Mouse (Mus musculus): ENCODE data around the gene Fas.

- TF ChIP-seq CTCF (IDR thresholded peaks at IDR 0.05; ENCODE audit: extremely low read depth, insufficient read length, insufficient replicate concordance, low read depth, low read length) (no peak), POLR2A (IDR thresholded peaks at IDR 0.05; ENCODE audit: low read depth, low read length) (no peak)
These were observed 39.8 kb upstream of the Fas start for GRCm38 (mm10) chr19:34250621-34251020.

Measured in small intestine, adult 2 months (tissue).